Mouse (Mus musculus) ES-Bruce4 (cell line): ENCODE results near the gene Ntm.

ENCODE experiments used
- CTCF ChIP-seq: IDR thresholded peaks from one replicate; pipeline ENCODE4 v1.8.1; 2011; ENCODE audit warnings: low read depth, low read length
- POLR2A ChIP-seq: IDR thresholded peaks from one replicate; pipeline ENCODE4 v1.8.1; 2011; ENCODE audit warnings: low read length; ENCODE audit not compliant: insufficient read depth

DNA sequence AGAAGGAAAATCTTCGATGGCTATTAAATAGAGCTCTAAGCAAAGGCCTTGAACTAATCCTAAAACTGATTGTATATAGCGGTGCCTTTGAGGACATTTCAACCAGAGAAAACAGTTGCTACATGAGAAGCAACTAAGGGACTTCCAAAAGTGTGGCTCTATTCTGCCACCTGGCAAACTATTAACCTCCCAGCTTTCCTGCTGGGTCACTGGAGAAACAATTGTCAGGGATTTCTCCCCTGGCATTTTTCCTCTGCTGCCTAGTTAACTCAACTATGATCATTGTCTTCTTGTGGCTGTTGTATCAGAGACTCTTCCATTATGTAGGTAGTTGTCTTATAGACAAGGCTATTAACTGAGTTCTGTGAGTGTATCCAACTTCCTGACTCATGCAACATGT is 480.7 kb downstream of the Ntm start:
- no peak for TF ChIP-seq CTCF
- no peak for TF ChIP-seq POLR2A
